Mouse (Mus musculus): ENCODE data around the gene Ptprg.
A peak's percentile ranks its signal among the peaks of the same experiment; 100 is the strongest.
"Not testable (repeated sequence)": the region's sequence is repeated elsewhere in the genome, so short reads cannot be mapped to it uniquely, and the experiment has no call there.

Gene Ptprg

DNA sequence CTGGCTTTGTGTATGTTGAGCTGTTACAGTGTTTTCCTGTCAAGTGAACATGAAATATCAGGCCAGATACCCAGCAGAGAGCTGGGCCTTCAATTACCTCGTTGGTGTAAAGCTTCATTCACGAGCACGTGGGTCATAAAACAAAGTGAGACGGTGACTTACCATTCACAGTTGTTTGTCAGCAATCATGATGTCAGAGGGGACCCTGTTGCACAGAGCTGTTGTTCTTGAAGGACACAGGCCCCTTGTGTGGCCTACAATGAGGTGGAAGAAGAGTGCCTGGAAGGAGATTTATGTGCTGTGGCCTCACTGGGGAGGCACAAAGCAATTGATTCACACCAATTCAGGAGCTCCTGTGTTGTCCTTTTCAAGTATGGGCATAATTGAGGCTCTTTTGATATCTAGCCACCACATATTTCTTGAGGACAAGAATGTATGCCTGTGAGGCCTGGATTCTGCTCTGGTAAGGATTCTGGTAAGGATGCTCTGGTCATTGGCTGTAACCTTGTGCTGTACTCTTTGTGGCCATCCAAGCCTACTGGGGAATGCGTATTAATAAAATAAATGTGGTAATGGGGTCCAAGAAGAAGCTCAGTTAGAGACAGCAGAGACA, 503.7 kb downstream of the Ptprg start:
- no peak for DNase-seq (ENCODE audit: extremely low spot score)

GRCm38 (mm10) chr14:12057856-12058255, 504.5 kb downstream of the Ptprg start:
- no peak for DNase-seq (ENCODE audit: extremely low spot score)

DNA sequence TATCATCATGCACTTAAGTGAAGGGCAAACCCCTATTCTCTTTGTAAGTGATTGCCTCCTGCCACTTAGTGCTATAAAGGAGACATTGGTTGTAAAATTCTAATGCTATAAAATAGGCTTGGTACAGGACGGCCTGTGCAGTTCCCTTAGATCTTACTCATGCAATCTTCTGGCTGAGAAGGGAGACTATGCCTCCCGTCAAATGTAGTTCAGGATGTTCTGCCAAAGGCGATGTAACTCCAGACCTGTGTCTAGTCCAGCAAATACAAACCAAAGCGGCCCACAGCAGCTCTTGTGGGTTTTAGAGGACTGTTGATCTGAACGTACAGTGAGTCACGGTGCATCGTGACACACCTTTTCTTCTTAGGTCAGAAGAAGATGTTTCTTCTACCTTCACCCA, 505.8 kb downstream of the Ptprg start:
- no peak for DNase-seq (ENCODE audit: extremely low spot score)

GRCm38 (mm10) chr14:12061313-12061712, 508.0 kb downstream of the Ptprg start:
- not testable (repeated sequence) for DNase-seq (ENCODE audit: extremely low spot score)

GRCm38 (mm10) chr14:12062628-12063360, 509.5 kb downstream of the Ptprg start:
- DNase-seq (ENCODE audit: extremely low spot score), result no peak

DNA sequence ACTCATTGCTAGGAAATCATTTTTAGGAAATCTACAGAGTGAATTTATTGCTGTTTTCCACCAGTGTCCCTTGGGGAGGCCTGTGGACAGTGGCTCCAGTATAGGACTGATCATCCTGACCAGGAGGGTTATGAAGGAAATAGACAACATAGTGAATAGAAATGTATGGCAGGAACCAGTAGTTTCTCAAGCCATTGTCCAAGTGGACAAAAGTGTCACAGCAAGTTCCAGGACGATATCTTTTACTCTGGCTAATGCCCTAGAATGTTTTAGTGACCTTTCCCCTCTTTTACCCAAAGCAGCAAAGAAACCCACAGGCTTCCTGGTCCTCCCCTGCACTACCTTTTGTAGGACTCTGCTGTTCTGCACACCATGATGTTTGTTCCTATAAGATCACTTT, 511.7 kb downstream of the Ptprg start:
- DNase-seq (ENCODE audit: extremely low spot score), result no peak

GRCm38 (mm10) chr14:12065736-12066135, 512.4 kb downstream of the Ptprg start:
- no peak for DNase-seq (ENCODE audit: extremely low spot score)

- DNase-seq (ENCODE audit: extremely low spot score), result no peak
Observed at GRCm38 (mm10) chr14:12069707-12070106, 516.4 kb downstream of the Ptprg start.

DNA sequence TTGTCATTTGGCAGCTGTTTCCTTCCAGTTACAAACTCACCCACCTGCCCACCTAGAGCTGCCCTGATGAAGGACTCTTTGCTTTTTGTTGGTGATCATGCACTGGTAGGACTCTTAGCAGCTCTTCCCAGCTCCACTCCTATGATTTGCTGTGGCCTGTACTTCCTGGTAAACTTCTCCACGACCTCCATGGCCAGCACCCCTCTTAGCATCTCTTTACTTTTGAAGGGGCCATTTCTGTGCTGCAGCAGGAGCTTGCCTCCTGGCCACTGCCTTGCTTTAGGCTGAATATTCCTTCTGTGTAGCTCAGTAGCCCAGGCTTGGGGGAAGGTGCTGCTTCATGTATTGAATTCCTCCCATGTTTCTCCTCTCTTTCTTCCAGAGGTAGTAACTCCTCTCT, 517.0 kb downstream of the Ptprg start:
- no peak for DNase-seq (ENCODE audit: extremely low spot score)

- no peak for DNase-seq (ENCODE audit: extremely low spot score)
Observed at GRCm38 (mm10) chr14:12070856-12071465, 517.6 kb downstream of the Ptprg start.

DNA sequence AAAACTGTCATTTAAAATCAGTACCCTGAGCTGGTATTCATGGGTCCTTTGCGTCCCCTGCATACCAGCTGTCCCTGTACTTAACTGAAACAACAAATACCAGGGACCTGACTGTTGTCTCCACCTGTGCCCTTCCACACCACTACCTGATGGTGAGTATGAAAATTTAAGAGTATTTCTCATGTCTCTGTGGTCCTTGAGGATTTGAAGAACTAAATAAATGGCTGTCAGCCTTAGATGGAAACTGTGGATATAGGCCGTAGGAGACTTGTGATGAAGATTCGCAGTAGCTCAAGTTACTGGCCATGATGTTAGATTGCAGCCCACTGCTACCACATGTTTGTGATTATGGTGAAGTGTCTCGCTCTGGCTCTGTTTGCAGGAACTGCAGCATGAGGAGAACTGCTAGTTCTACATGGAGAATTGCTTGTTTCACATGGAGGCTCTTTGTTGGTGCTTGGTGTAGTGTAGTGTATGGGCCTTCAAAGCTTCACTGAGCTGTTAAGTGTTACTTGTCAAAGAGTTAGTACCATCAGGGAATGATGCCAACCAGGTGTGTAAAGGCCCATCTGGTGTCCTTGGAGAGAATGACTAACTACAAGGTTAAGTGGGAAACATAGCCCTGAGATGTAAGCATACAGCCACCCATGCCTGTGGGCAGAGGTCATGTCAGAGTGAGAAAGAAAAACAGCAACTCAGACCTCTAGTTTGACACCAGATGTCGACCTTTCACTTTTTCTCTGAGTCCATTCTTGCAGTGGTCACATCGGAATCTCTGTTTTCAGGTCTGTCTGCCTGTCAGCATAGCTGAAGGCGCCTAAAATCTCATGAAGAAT, 518.9 kb downstream of the Ptprg start:
- peak; percentile 33 for DNase-seq (ENCODE audit: extremely low spot score)

DNA sequence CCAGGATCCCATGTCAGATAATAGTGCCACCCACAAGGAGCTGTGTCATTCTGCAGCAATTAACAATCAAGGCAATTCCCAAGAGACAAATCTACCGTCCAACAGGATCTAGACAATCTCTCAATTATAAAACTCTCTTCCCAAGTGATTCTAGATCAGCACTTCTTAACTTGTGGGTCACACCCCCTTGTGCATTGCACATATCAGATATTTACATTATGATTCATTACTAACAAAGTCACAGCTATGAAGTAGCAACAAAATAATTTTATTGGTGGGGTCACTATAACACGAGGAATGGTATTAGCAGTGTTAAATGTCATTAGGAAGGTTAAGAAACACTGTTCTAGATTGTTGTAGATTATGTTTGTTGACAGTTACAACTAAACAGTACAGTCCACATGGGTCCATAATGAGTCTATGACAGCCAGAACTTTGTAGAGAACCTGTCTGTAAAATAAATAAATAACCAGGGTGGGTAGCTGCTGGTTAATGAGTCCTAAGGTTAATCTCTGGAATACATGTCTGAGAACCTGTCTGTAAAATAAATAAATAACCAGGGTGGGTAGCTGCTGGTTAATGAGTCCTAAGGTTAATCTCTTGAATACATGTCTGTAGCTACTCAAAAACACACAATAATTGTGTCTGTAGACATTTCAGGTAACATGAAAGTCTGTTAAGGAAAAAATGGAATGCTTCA, 520.2 kb downstream of the Ptprg start:
- DNase-seq (ENCODE audit: extremely low spot score), result no peak

DNA sequence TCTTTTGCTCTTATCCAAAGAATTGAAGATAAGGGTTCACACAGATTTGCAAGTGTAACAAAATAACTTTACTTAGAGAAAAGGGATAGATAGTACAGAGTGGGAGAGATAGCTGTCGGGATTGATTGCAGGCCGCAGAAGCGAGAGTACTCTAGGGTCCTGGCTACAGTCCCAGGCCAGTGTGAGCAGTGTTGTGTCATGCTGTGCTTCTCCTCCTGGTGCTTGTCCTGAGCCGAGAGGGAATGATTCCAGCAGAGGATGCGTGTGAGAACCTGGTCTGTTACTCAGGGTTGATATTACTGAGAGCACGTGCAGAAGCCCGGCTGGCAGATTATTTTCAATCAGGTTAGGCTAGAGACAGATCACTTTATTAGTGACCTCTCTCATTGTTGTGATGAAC, 523.9 kb downstream of the Ptprg start:
- DNase-seq (ENCODE audit: extremely low spot score), result no peak

DNA sequence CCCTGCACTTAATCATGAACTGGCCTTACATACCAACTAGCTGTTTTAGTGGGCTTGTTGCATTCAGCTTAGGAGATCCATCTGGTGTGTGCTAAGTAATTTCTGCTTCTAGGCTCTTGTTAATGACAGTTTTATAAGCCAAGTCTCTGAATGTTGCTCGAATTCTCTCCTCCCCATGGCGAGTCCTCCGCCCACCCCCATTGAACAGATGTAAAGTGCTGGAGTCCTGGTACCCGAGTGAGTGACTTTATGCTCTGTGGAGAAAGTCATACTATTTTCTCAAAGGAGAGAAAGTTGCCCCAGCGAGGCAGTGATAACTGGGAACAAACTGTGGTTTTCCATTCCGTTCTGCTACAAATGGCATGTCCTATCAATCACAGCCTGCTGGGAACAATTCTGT, 525.9 kb downstream of the Ptprg start:
- no peak for DNase-seq (ENCODE audit: extremely low spot score)

DNA sequence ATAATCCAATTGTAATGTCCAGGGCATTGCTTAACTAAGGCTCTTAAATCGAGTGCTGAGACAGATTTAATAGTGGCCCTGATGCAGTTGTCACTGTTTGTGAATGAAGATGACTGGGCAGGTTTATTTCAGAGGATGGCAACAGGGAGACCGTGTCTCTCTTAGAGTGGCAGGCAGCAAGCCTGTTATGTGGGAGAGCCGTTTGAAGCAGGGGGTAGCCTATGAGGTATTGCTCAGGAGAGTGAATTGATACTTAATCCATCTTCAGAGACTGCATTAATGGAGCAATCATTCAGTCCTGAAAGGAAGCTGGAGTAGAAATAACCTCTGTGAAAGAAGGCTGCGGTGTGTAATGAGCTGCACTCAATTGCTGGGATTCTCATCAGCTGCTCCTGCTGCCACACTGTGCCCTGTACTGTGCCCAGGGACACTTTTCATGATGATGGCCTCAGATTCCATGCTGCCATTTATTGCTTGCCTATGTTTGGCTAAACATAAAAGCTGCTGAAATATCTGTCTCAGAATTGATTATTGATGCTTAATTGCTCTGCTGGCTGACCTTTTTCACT, 526.6 kb downstream of the Ptprg start:
- no peak for DNase-seq (ENCODE audit: extremely low spot score)

GRCm38 (mm10) chr14:12082131-12082921, 529.0 kb downstream of the Ptprg start:
- DNase-seq (ENCODE audit: extremely low spot score), result peak; percentile 68

- DNase-seq (ENCODE audit: extremely low spot score), result no peak
Observed at GRCm38 (mm10) chr14:12084076-12084475, 530.7 kb downstream of the Ptprg start.

GRCm38 (mm10) chr14:12085078-12085477, 531.7 kb downstream of the Ptprg start:
- no peak for DNase-seq (ENCODE audit: extremely low spot score)

GRCm38 (mm10) chr14:12086167-12086566, 532.8 kb downstream of the Ptprg start:
- DNase-seq (ENCODE audit: extremely low spot score), result no peak

DNA sequence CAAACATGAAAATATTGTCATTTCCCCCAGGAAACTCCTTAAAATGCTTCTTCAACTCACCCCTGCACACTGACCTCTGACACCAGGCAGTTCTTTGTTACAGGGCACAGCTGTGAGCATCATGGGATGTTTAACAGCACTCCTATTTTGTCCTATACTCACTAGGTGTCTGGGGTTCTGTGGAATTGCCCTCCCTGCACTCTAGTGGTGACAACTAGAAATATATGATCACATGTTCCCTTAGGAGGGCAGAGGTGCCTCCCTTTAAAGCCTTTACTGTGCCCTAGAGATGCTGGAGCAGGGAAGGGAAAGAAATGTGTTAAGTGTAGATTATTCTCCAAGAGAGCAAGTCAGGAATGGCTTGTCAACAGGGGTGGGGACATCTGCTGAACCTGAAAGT, 536.6 kb downstream of the Ptprg start:
- DNase-seq (ENCODE audit: extremely low spot score), result no peak

GRCm38 (mm10) chr14:12091730-12092129, 538.4 kb downstream of the Ptprg start:
- DNase-seq (ENCODE audit: extremely low spot score), result no peak

Measured in embryo, embryonic 9.5 days (tissue).